Mouse (Mus musculus): ENCODE measurements around the gene Cpt1a. TPM values are rescaled to one million over a fixed set of nuclear protein-coding genes. Genes with fewer than 3 reads are reported as not detected.

Gene Cpt1a
- polyA plus RNA-seq, 1 experiment from 2014 or later, result 11.7 TPM

GRCm38 (mm10) chr19:3333247-3333646 is 11.1 kb downstream of the Cpt1a start:
- ATAC-seq (ENCODE audit: low FRiP score), result no peak

GRCm38 (mm10) chr19:3333694-3334515 is 11.8 kb downstream of the Cpt1a start:
- peaks cover 18% of the 10 kb centered on the region for H3K4me1 ChIP-seq
- WGBS, result 55% methylated on average over 17 of the region's 17 CpGs
- H3K27ac ChIP-seq, result no peak overlapping the region
- no peak for ATAC-seq (ENCODE audit: low FRiP score)
- no peak overlapping the region for H3K9ac ChIP-seq
- H3K9me3 ChIP-seq, result no peaks in the 10 kb centered on the region
- no peaks in the 10 kb centered on the region for H3K27me3 ChIP-seq
- H3K4me3 ChIP-seq (replicated peaks), result no peak overlapping the region
- H3K36me3 ChIP-seq (replicated peaks), result no peaks in the 10 kb centered on the region
- H3K4me2 ChIP-seq, result no peak overlapping the region

More at GRCm38 (mm10) chr19:3333247-3333646, 11.1 kb downstream of the Cpt1a start:
- H3K36me3 ChIP-seq (replicated peaks), result no peaks in the 10 kb centered on the region
- no peaks in the 10 kb centered on the region for H3K27me3 ChIP-seq
- no peak overlapping the region for H3K27ac ChIP-seq
- no peak overlapping the region for H3K4me3 ChIP-seq (replicated peaks)
- 72% methylated on average over 6 of the region's 6 CpGs for WGBS
- H3K4me1 ChIP-seq, result peaks cover 18% of the 10 kb centered on the region
- H3K9ac ChIP-seq, result no peak overlapping the region
- H3K9me3 ChIP-seq, result no peaks in the 10 kb centered on the region
- no peak overlapping the region for H3K4me2 ChIP-seq

- no peak overlapping the region for H3K9ac ChIP-seq
- H3K4me3 ChIP-seq (replicated peaks), result no peak overlapping the region
- no peak for ATAC-seq (ENCODE audit: low FRiP score)
- H3K4me1 ChIP-seq, result peaks cover 18% of the 10 kb centered on the region
- H3K36me3 ChIP-seq (replicated peaks), result no peaks in the 10 kb centered on the region
- H3K9me3 ChIP-seq, result no peaks in the 10 kb centered on the region
- no peaks in the 10 kb centered on the region for H3K27me3 ChIP-seq
- 89% methylated on average over 4 of the region's 4 CpGs for WGBS
- H3K4me2 ChIP-seq, result no peak overlapping the region
- H3K27ac ChIP-seq, result no peak overlapping the region
Measured at GRCm38 (mm10) chr19:3334550-3334949, 12.4 kb downstream of the Cpt1a start.

- H3K4me1 ChIP-seq, result peaks cover 18% of the 10 kb centered on the region
- WGBS, result 84% methylated on average over 1 of the region's 1 CpGs
- H3K9ac ChIP-seq, result no peak overlapping the region
- no peak overlapping the region for H3K27ac ChIP-seq
- ATAC-seq (ENCODE audit: low FRiP score), result no peak
- H3K27me3 ChIP-seq, result no peaks in the 10 kb centered on the region
- H3K9me3 ChIP-seq, result no peaks in the 10 kb centered on the region
- no peak overlapping the region for H3K4me3 ChIP-seq (replicated peaks)
- H3K36me3 ChIP-seq (replicated peaks), result no peaks in the 10 kb centered on the region
- no peak overlapping the region for H3K4me2 ChIP-seq
Measured at GRCm38 (mm10) chr19:3335917-3336316, 13.8 kb downstream of the Cpt1a start.

- H3K9ac ChIP-seq, result no peak overlapping the region
- no peak overlapping the region for H3K4me2 ChIP-seq
- H3K9me3 ChIP-seq, result no peaks in the 10 kb centered on the region
- no peaks in the 10 kb centered on the region for H3K36me3 ChIP-seq (replicated peaks)
- H3K4me1 ChIP-seq, result peaks cover 18% of the 10 kb centered on the region
- no peaks in the 10 kb centered on the region for H3K27me3 ChIP-seq
- 70% methylated on average over 8 of the region's 8 CpGs for WGBS
- no peak overlapping the region for H3K4me3 ChIP-seq (replicated peaks)
- no peak for ATAC-seq (ENCODE audit: low FRiP score)
- H3K27ac ChIP-seq, result no peak overlapping the region
Measured at GRCm38 (mm10) chr19:3336485-3337255, 14.5 kb downstream of the Cpt1a start.

- no peaks in the 10 kb centered on the region for H3K36me3 ChIP-seq (replicated peaks)
- no peak for ATAC-seq (ENCODE audit: low FRiP score)
- no peak overlapping the region for H3K9ac ChIP-seq
- no peaks in the 10 kb centered on the region for H3K27me3 ChIP-seq
- no peak overlapping the region for H3K4me2 ChIP-seq
- WGBS, result 76% methylated on average over 8 of the region's 8 CpGs
- H3K4me1 ChIP-seq, result peaks cover 6% of the 10 kb centered on the region
- no peaks in the 10 kb centered on the region for H3K9me3 ChIP-seq
- no peak overlapping the region for H3K27ac ChIP-seq
- H3K4me3 ChIP-seq (replicated peaks), result no peak overlapping the region
Measured at GRCm38 (mm10) chr19:3339187-3339586, 17.1 kb downstream of the Cpt1a start.

- no peak overlapping the region for H3K4me2 ChIP-seq
- no peaks in the 10 kb centered on the region for H3K36me3 ChIP-seq (replicated peaks)
- no peaks in the 10 kb centered on the region for H3K9me3 ChIP-seq
- H3K4me3 ChIP-seq (replicated peaks), result no peak overlapping the region
- no peak overlapping the region for H3K9ac ChIP-seq
- H3K27me3 ChIP-seq, result no peaks in the 10 kb centered on the region
- WGBS, result 80% methylated on average over 3 of the region's 3 CpGs
- H3K4me1 ChIP-seq, result 0 out of 2 replicates have a peak, but pooled peaks cover 5% of the 10 kb centered on the region
- no peak overlapping the region for H3K27ac ChIP-seq
- ATAC-seq (ENCODE audit: low FRiP score), result no peak
Measured at GRCm38 (mm10) chr19:3341021-3341420, 18.9 kb downstream of the Cpt1a start.

- H3K27ac ChIP-seq, result no peak overlapping the region
- WGBS, result 75% methylated on average over 3 of the region's 3 CpGs
- H3K9ac ChIP-seq, result no peak overlapping the region
- no peak overlapping the region for H3K4me3 ChIP-seq (replicated peaks)
- no peaks in the 10 kb centered on the region for H3K36me3 ChIP-seq (replicated peaks)
- H3K27me3 ChIP-seq, result no peaks in the 10 kb centered on the region
- no peak overlapping the region for H3K4me2 ChIP-seq
- H3K4me1 ChIP-seq, result 0 out of 2 replicates have a peak, but pooled peaks cover 5% of the 10 kb centered on the region
- peaks cover 6% of the 10 kb centered on the region; the same call in 1 of the 2 replicates for H3K9me3 ChIP-seq
- no peak for ATAC-seq (ENCODE audit: low FRiP score)
Measured at GRCm38 (mm10) chr19:3343929-3344328, 21.8 kb downstream of the Cpt1a start.

GRCm38 (mm10) chr19:3344636-3345544 is 22.8 kb downstream of the Cpt1a start:
- H3K4me1 ChIP-seq, result 0 out of 2 replicates have a peak, but pooled peaks cover 5% of the 10 kb centered on the region
- H3K4me2 ChIP-seq, result no peak overlapping the region
- peaks cover 6% of the 10 kb centered on the region; the same call in 1 of the 2 replicates for H3K9me3 ChIP-seq
- WGBS, result 74% methylated on average over 8 of the region's 8 CpGs
- H3K27me3 ChIP-seq, result no peaks in the 10 kb centered on the region
- peak overlapping the region; percentile 19; the same call in 1 of the 2 replicates for H3K27ac ChIP-seq
- no peak for ATAC-seq (ENCODE audit: low FRiP score)
- no peak overlapping the region for H3K9ac ChIP-seq
- H3K36me3 ChIP-seq (replicated peaks), result no peaks in the 10 kb centered on the region
- no peak overlapping the region for H3K4me3 ChIP-seq (replicated peaks)

GRCm38 (mm10) chr19:3347784-3348183 is 25.6 kb downstream of the Cpt1a start:
- no peak overlapping the region for H3K9ac ChIP-seq
- ATAC-seq (ENCODE audit: low FRiP score), result no peak
- WGBS, result 95% methylated on average over 1 of the region's 1 CpGs

GRCm38 (mm10) chr19:3353415-3354111 is 31.4 kb downstream of the Cpt1a start:
- H3K9ac ChIP-seq, result no peak overlapping the region
- no peaks in the 10 kb centered on the region for H3K4me1 ChIP-seq
- H3K9me3 ChIP-seq, result no peaks in the 10 kb centered on the region
- no peak overlapping the region for H3K4me3 ChIP-seq (replicated peaks)
- H3K4me2 ChIP-seq, result no peak overlapping the region
- no peaks in the 10 kb centered on the region for H3K27me3 ChIP-seq
- no peaks in the 10 kb centered on the region for H3K36me3 ChIP-seq (replicated peaks)
- ATAC-seq (ENCODE audit: low FRiP score), result no peak
- no peak overlapping the region for H3K27ac ChIP-seq
- WGBS, result 73% methylated on average over 7 of the region's 7 CpGs

More at GRCm38 (mm10) chr19:3347784-3348183, 25.6 kb downstream of the Cpt1a start:
- Histone ChIP-seq H3K4me1 (0 out of 2 replicates have a peak, but pooled peaks cover 5% of the 10 kb centered on the region), H3K36me3 (replicated peaks) (no peaks in the 10 kb centered on the region), H3K9me3 (peaks cover 6% of the 10 kb centered on the region; the same call in 1 of the 2 replicates), H3K4me2 (no peak overlapping the region), H3K27me3 (no peaks in the 10 kb centered on the region), H3K27ac (no peak overlapping the region), H3K4me3 (replicated peaks) (no peak overlapping the region)
